Mouse (Mus musculus) stomach, embryonic 14.5 days (tissue): Measurements from ENCODE around the gene Gm29427. TPM values are rescaled to one million over a fixed set of nuclear protein-coding genes. Genes with fewer than 3 reads are reported as not detected.

Experiments used
- polyA plus RNA-seq: library from polyadenylated mRNA; unstranded; fragments of >200 nt; fragmentation: Nextera tagmentation; extraction: Ambion mirVana; gene quantifications from 2 replicates; pipeline ENCODE4 v1.2.1, GENCODE M21; 2014

Gm29427 gene
- polyA plus RNA-seq, 1 experiment from 2014 or later, result not detected

Other genes starting within 250 kb of the Gm29427 start
- gene Zp3r, start 86.2 kb downstream of the Gm29427 start, polyA plus RNA-seq, result 0.14 and 0.52 TPM in 2 replicates
- 0.17 and 0.27 TPM in 2 replicates for gene C4bp, start 54.2 kb downstream of the Gm29427 start, polyA plus RNA-seq
- 11.9 and 12.0 TPM in 2 replicates for gene Yod1, start 1.5 kb upstream of the Gm29427 start, polyA plus RNA-seq
- gene Pfkfb2, start 13.5 kb upstream of the Gm29427 start, polyA plus RNA-seq, result 11.1 and 11.2 TPM in 2 replicates
- gene AA986860, start 16.2 kb upstream of the Gm29427 start, polyA plus RNA-seq, result 28.6 and 28.7 TPM in 2 replicates
- 0.22 TPM in 1 of 2 replicates, not detected in the other for gene Fcamr, start 85.1 kb upstream of the Gm29427 start, polyA plus RNA-seq
- gene Pigr, start 110.9 kb upstream of the Gm29427 start, polyA plus RNA-seq, result not detected in 2 replicates
- gene Fcmr, start 149.9 kb upstream of the Gm29427 start, polyA plus RNA-seq, result not detected in 2 replicates
- not detected in 2 replicates for gene Il24, start 171.7 kb upstream of the Gm29427 start, polyA plus RNA-seq
- not detected in 2 replicates for gene Il20, start 195.7 kb upstream of the Gm29427 start, polyA plus RNA-seq
- not detected in 2 replicates for gene Il19, start 224.3 kb upstream of the Gm29427 start, polyA plus RNA-seq